Mouse (Mus musculus) heart, embryonic 15.5 days (tissue): ENCODE data around the gene Kmt2c. TPM values are rescaled to one million over a fixed set of nuclear protein-coding genes. Genes with fewer than 3 reads are reported as not detected.

ENCODE experiments used
- ATAC-seq: fragments of 200-750 bp; cut with Nextera tagmentation; replicated peaks from 2 replicates; pipeline ENCODE4 v1.8.0; 2017; ENCODE audit warnings: low read depth, moderate TSS enrichment; ENCODE audit not compliant: insufficient number of reproducible peaks, insufficient read depth, low FRiP score
- H3K27ac ChIP-seq: fragments of 300-500 bp; sonication (generic); 2 replicates; pipeline ENCODE4 v1.5.1; 2015; ENCODE audit warnings: mild to moderate bottlenecking, inconsistent platforms
- H3K27me3 ChIP-seq: fragments of 300-500 bp; sonication (generic); 2 replicates; pipeline ENCODE4 v1.6.1; 2015; ENCODE audit warnings: inconsistent platforms
- H3K36me3 ChIP-seq: fragments of 300-500 bp; sonication (generic); 2 replicates; pipeline ENCODE4 v1.6.1; 2015; ENCODE audit warnings: mild to moderate bottlenecking, inconsistent platforms
- H3K4me1 ChIP-seq: fragments of 300-500 bp; sonication (generic); replicated peaks from 2 replicates; pipeline ENCODE4 v1.6.1; 2015; ENCODE audit warnings: inconsistent platforms
- H3K4me2 ChIP-seq: fragments of 300-500 bp; sonication (generic); 2 replicates; pipeline ENCODE4 v1.6.1; 2015; ENCODE audit warnings: inconsistent platforms, mild to moderate bottlenecking, moderate library complexity
- H3K4me3 ChIP-seq: fragments of 300-500 bp; sonication (generic); 2 replicates; pipeline ENCODE4 v1.5.1; 2015; ENCODE audit warnings: mild to moderate bottlenecking, inconsistent platforms
- H3K9ac ChIP-seq: fragments of 300-500 bp; sonication (generic); 2 replicates; pipeline ENCODE4 v1.6.1; 2015; ENCODE audit warnings: mild to moderate bottlenecking, inconsistent platforms
- H3K9me3 ChIP-seq: fragments of 300-500 bp; sonication (generic); replicated peaks from 2 replicates; pipeline ENCODE4 v1.6.1; 2016; ENCODE audit warnings: inconsistent platforms
- WGBS: fragments of 180-500 bp; shearing (Covaris S2); methylation state at CpG from one replicate; pipeline ENCODE4 v1.1.7; 2015; ENCODE audit warnings: mixed read lengths; 5-methylcytosine and 5-hydroxymethylcytosine counted together
- polyA plus RNA-seq: library from polyadenylated mRNA; unstranded; fragments of >200 nt; fragmentation: Nextera tagmentation; extraction: Ambion mirVana; gene quantifications from 2 replicates; pipeline ENCODE4 v1.2.1, GENCODE M21; 2015

Gene Kmt2c
- polyA plus RNA-seq, 1 experiment from 2014 or later, result 7.3 TPM

GRCm38 (mm10) chr5:25367126-25367525, 131.5 kb downstream of the Kmt2c start:
- Histone ChIP-seq H3K27ac (no peak overlapping the region), H3K36me3 (peaks cover 3% of the 10 kb centered on the region; the same call in 1 of the 2 replicates), H3K9ac (no peak overlapping the region), H3K4me2 (no peak overlapping the region), H3K9me3 (no peaks in the 10 kb centered on the region), H3K4me3 (no peak overlapping the region), H3K4me1 (no peaks in the 10 kb centered on the region), H3K27me3 (no peaks in the 10 kb centered on the region)
- ATAC-seq, result no peak
- 61% methylated on average over 1 of the region's 1 CpGs for WGBS

DNA sequence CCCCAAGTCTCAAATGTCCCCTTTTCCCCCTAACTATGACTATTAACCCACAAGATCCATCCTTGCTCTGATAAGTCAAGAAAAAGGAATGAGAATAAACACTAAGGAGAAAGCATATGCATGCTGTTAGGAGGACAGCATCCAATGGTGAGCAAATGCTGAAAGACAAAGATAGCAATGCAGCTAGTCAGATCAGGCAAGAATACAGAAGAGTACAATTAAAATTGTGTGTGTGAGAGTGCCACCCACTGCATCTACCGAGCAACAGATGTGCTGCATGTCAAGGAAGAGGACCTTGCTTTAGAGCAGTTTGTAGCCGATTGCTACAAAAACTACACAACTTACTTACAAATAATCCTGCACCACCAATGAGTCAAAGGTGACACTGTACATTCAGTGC, 145.1 kb downstream of the Kmt2c start:
- H3K4me1 ChIP-seq, result no peaks in the 10 kb centered on the region
- WGBS, result 78% methylated on average over 2 of the region's 2 CpGs
- ATAC-seq, result no peak
- no peaks in the 10 kb centered on the region for H3K27me3 ChIP-seq
- H3K4me2 ChIP-seq, result no peak overlapping the region
- no peak overlapping the region for H3K4me3 ChIP-seq
- peaks cover 23% of the 10 kb centered on the region; the same call in 1 of the 2 replicates for H3K36me3 ChIP-seq
- H3K9ac ChIP-seq, result no peak overlapping the region
- no peaks in the 10 kb centered on the region for H3K9me3 ChIP-seq
- H3K27ac ChIP-seq, result no peak overlapping the region

- Histone ChIP-seq H3K4me2 (no peak overlapping the region), H3K9me3 (no peaks in the 10 kb centered on the region), H3K27me3 (no peaks in the 10 kb centered on the region), H3K4me1 (no peaks in the 10 kb centered on the region), H3K4me3 (no peak overlapping the region), H3K9ac (no peak overlapping the region), H3K27ac (no peak overlapping the region), H3K36me3 (peaks cover 12% of the 10 kb centered on the region)
- 91% methylated on average over 2 of the region's 2 CpGs for WGBS
- no peak for ATAC-seq
Observed at GRCm38 (mm10) chr5:25331322-25331721, 167.3 kb downstream of the Kmt2c start.

DNA sequence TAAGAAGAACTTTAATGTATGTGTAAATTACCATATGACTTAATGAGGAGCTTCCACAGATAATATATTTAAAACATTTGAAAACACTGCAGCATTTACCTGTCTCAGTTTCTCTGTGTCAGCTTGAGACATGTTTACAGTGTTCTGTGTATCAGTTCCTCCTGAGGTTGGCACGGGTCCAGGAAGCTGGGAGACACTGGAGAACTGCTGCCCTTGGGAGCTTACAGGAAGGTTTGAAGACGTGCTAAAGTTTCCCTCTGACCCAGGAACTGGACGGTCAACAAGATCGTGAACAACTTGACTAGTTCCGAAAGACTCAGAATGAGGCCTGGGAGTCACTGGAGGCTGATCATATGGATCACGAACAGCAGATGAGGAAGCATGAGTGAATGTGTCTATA, 184.7 kb downstream of the Kmt2c start:
- H3K36me3 ChIP-seq, result peaks cover 61% of the 10 kb centered on the region
- H3K27ac ChIP-seq, result no peak overlapping the region
- 64% methylated on average over 6 of the region's 6 CpGs for WGBS

GRCm38 (mm10) chr5:25310226-25310625, 188.4 kb downstream of the Kmt2c start:
- Histone ChIP-seq H3K4me3 (no peak overlapping the region), H3K4me1 (no peaks in the 10 kb centered on the region), H3K4me2 (no peak overlapping the region), H3K9ac (no peak overlapping the region), H3K27ac (no peak overlapping the region), H3K27me3 (no peaks in the 10 kb centered on the region), H3K9me3 (no peaks in the 10 kb centered on the region), H3K36me3 (peaks cover 50% of the 10 kb centered on the region)
- no peak for ATAC-seq
- WGBS, result 87% methylated on average over 2 of the region's 2 CpGs

More for the DNA sequence above, 184.7 kb downstream of the Kmt2c start:
- no peaks in the 10 kb centered on the region for H3K9me3 ChIP-seq
- H3K4me1 ChIP-seq, result no peaks in the 10 kb centered on the region
- no peak overlapping the region for H3K9ac ChIP-seq
- ATAC-seq, result no peak
- H3K4me3 ChIP-seq, result no peak overlapping the region
- H3K4me2 ChIP-seq, result no peak overlapping the region
- H3K27me3 ChIP-seq, result no peaks in the 10 kb centered on the region

- Histone ChIP-seq H3K4me2 (no peak overlapping the region), H3K4me3 (no peak overlapping the region), H3K27me3 (no peaks in the 10 kb centered on the region), H3K27ac (no peak overlapping the region), H3K9me3 (no peaks in the 10 kb centered on the region), H3K4me1 (no peaks in the 10 kb centered on the region), H3K9ac (no peak overlapping the region), H3K36me3 (peaks cover 37% of the 10 kb centered on the region)
- 58% methylated on average over 3 of the region's 3 CpGs for WGBS
- no peak for ATAC-seq
Observed at GRCm38 (mm10) chr5:25296830-25297229, 201.8 kb downstream of the Kmt2c start.

DNA sequence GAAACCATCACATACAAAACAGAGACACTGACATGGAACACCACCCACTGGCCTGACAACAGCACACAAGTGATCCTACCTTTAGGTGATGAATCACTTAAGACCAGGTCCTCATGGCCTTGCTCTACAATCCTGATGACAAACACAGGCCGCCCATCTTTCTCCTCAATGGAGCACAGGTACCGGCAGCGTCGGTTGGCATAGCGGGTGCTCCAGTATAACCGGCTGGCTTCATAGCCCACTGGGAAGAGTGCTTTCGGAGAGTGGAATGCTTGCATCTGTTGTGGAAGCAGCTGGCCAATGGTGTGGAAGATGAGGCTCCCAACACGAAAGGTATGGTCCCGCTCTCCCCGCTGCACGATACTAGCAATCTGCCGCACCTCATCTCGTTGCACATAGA, 214.6 kb downstream of the Kmt2c start:
- Histone ChIP-seq H3K4me3 (no peak overlapping the region), H3K9ac (no peak overlapping the region), H3K4me2 (no peak overlapping the region), H3K4me1 (no peaks in the 10 kb centered on the region), H3K27me3 (no peaks in the 10 kb centered on the region), H3K27ac (no peak overlapping the region), H3K9me3 (no peaks in the 10 kb centered on the region), H3K36me3 (peaks cover 76% of the 10 kb centered on the region)
- ATAC-seq, result no peak
- whole genome bisulfite sequencing, result 96% methylated on average over 13 of the region's 13 CpGs

DNA sequence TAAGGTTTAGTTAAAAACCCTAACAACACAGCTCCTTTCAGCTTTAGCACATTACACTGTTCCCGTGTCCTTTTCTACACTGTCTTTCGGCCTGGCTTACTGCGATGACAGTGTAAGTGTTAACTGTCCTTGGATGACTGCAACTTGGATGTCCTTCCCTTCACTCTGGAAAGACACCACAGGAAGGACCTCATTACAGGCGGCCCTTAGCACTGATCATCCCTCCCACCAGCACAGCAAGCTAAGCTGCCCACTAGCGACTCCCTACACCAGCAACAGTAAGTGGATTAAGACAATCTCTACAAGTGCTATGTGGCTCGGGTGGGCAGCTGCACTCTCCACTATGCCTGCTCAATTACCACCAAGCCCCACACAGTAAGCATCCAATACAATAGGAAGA, 222.2 kb downstream of the Kmt2c start:
- peaks cover 70% of the 10 kb centered on the region for H3K36me3 ChIP-seq
- no peak overlapping the region for H3K27ac ChIP-seq

DNA sequence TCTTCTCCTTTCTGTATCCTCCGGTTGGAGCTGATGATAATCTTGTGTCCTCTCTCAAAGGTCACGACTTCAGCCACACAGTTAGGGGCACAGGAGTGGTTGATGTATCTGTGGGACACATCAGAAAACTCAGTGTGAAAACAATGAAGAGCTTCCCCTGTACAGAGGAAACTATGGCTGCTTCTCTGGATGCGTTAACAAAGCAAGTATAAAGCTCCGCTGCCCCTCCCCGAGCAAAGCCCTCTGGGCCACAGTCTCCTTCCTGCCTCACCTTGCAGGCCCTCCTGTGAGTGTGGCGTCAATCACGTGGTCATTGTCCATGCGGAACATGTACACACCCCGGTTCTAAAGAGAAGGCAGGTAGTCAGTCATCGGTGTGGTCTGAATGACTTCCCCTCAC, 223.0 kb downstream of the Kmt2c start:
- 83% methylated on average over 10 of the region's 10 CpGs for WGBS
- no peak for ATAC-seq
- peaks cover 67% of the 10 kb centered on the region for H3K36me3 ChIP-seq

More for the DNA sequence above, 222.2 kb downstream of the Kmt2c start:
- Histone ChIP-seq H3K4me2 (no peak overlapping the region), H3K4me1 (no peaks in the 10 kb centered on the region), H3K4me3 (no peak overlapping the region), H3K27me3 (no peaks in the 10 kb centered on the region), H3K9me3 (no peaks in the 10 kb centered on the region), H3K9ac (no peak overlapping the region)
- 77% methylated on average over 6 of the region's 6 CpGs for WGBS
- no peak for ATAC-seq

DNA sequence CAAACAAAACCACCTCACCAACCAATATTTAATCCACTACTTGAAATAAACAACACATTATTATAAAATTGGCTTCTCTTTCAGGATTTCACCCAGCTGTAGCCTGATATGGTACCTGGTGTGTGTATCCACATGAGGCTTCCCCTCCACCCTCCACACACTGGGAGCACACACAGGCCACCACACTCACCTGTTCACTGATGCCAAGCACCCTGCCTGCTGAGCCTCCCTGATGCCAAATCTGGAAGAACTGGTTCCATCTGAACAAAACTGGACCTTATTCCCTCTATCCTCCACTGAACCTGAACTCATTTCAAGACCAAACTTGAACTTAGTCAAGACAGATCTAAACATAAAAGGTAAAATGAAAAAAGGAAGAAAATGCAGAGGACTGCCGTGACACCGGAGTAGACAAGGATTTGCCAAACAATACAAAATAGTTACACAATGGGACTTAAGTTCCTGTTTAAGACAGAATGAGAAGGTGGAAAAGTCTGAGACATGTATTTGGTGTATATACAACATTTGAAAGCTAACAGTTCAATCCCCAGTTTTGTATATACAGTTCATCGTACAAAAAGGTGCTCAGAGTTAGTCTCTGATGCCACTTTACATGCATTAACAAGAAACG, 230.2 kb downstream of the Kmt2c start:
- ATAC-seq, result no peak
- Histone ChIP-seq H3K36me3 (peaks cover 26% of the 10 kb centered on the region), H3K4me2 (no peak overlapping the region), H3K27me3 (no peaks in the 10 kb centered on the region), H3K9me3 (no peaks in the 10 kb centered on the region), H3K4me1 (no peaks in the 10 kb centered on the region), H3K4me3 (no peak overlapping the region), H3K27ac (no peak overlapping the region), H3K9ac (no peak overlapping the region)
- 85% methylated on average over 4 of the region's 4 CpGs for WGBS

More for the DNA sequence above, 223.0 kb downstream of the Kmt2c start:
- no peaks in the 10 kb centered on the region for H3K4me1 ChIP-seq
- H3K4me2 ChIP-seq, result no peak overlapping the region
- no peaks in the 10 kb centered on the region for H3K27me3 ChIP-seq
- no peak overlapping the region for H3K27ac ChIP-seq
- H3K9me3 ChIP-seq, result no peaks in the 10 kb centered on the region
- no peak overlapping the region for H3K4me3 ChIP-seq
- no peak overlapping the region for H3K9ac ChIP-seq

DNA sequence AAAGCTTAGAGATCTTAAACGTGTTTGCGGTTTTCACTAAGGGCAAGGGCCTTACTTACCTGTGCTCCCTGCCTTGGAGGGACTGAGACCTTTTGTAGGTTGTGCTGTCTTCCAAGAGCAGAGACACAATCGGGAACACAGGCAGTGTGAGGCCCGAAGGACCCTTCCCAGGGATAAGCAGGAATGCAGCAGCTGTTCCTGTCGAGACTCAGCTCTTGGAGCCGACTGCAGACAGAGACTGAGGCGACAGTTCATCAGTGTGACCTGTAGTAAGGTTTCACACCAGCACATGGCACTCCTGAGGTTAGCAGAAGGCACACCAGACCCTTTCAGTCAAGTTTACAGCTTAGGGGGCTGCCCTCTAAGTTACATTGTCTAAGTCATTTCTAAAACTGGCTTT, 236.3 kb downstream of the Kmt2c start:
- H3K9ac ChIP-seq, result no peak overlapping the region
- H3K4me2 ChIP-seq, result no peak overlapping the region
- no peak for ATAC-seq
- no peaks in the 10 kb centered on the region for H3K4me1 ChIP-seq
- H3K9me3 ChIP-seq, result no peaks in the 10 kb centered on the region
- WGBS, result 71% methylated on average over 7 of the region's 7 CpGs
- H3K36me3 ChIP-seq, result peaks cover 47% of the 10 kb centered on the region
- H3K27ac ChIP-seq, result no peak overlapping the region
- H3K27me3 ChIP-seq, result no peaks in the 10 kb centered on the region
- no peak overlapping the region for H3K4me3 ChIP-seq

DNA sequence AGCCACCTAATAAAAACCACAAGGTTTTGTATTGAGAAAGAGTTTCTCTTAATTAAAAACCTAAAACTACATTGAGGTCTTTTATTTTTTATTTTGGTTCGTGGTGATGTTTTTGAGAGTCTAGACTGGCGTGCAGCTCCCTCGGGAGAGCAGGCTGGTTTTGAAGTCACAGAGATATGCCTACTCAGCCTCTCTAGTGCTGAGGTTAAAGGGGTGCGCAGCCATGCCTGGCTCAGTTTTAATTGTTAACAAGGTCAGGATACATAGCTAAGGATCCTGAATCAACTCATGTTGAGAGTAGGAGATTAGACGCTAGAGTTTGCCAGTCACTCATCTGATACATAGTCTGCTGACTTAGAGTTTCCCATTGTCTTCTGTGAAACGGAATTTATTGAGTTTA, 237.1 kb downstream of the Kmt2c start:
- no peaks in the 10 kb centered on the region for H3K27me3 ChIP-seq
- peaks cover 47% of the 10 kb centered on the region for H3K36me3 ChIP-seq
- H3K4me2 ChIP-seq, result no peak overlapping the region
- no peak overlapping the region for H3K4me3 ChIP-seq
- no peaks in the 10 kb centered on the region for H3K4me1 ChIP-seq
- WGBS, result 78% methylated on average over 6 of the region's 6 CpGs
- no peaks in the 10 kb centered on the region for H3K9me3 ChIP-seq
- no peak for ATAC-seq
- H3K27ac ChIP-seq, result no peak overlapping the region
- H3K9ac ChIP-seq, result no peak overlapping the region
